Mouse (Mus musculus) G1E-ER4 (cell line): ENCODE measurements around the gene Dnaja2. TPM values are rescaled to one million over a fixed set of nuclear protein-coding genes. Genes with fewer than 3 reads are reported as not detected.

Source experiments
- GATA1 ChIP-seq: IDR thresholded peaks from one replicate; pipeline ENCODE4 v1.8.0; 2012; ENCODE audit warnings: low read length, inconsistent platforms
- polyA plus RNA-seq: library from polyadenylated mRNA; stranded (reverse); fragments of >175 nt; gene quantifications from 2 replicates; pipeline ENCODE4 v1.2.3, GENCODE M21; 2012

Gene Dnaja2
- polyA plus RNA-seq = 101 and 164 TPM in 2 replicates

DNA sequence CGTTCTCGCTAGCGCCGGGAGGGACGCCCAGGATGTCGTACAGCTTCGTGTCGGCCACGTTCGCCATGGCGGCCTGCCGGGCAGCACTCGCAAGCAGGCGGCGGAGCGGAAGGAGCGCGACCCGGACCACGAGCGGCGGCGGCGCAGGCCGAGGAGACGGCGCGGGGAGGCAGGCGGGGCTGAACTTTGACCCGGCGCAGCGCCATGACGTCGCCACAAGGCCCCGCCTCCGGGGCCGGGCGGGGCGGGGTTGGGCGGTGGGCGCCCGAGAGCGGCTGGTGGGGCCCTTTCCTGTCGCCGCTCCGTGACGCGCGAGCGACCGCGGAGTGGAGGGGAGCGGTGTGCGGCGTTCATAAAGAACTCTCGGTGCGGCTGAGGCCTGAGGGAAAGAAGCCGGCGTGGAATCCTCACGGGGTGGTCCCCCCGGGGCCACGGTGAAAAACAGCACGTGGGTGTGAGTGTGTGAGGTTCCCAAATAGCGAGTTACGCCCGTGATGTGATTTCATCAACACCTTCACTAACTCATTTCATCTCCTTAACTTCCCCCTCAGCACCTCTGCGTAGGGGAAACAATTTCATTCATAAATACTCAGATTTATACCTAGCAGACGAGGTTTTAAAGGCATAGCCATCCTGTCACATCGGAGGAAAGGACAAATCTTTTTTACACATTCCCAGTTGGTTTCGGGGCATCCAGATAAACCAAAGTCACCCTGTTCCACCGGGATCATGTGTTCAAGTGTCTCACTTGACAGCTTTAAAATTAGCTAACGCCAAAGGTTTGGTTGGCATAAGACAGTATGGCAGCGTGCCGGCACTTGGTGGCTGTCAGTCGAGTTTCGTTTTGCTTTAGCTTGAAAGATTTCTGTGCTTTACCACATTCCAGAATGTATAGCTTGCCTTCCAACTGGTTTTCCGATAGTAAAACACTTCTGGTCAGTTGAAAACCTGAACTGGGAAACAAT lies at the start of gene Dnaja2:
Gene Dnaja2, minus strand, starts transcription at position 164 of the 965 bp plus-strand sequence.
- TF ChIP-seq GATA1 = no peak

DNA sequence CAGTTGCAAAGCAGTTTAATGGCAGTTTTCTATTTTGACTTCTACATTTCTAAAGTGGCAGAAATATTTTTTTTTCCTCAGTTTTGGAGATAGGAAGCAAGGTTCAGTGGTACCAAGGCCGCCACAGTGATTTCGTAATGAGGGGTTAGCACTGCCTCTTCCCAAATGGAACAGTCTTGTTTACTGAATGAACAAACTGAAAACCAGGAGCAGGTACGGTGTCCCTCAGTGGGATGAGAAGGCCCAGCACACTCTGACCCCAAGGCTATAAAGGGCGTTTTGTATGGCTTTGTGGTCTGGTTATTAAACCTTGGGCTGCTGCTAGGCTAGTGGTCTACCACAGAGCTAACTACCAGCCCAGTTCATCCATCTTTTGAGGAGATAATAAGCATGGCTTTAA lies 49.1 kb upstream of the Dnaja2 start:
- TF ChIP-seq GATA1 = no peak

DNA sequence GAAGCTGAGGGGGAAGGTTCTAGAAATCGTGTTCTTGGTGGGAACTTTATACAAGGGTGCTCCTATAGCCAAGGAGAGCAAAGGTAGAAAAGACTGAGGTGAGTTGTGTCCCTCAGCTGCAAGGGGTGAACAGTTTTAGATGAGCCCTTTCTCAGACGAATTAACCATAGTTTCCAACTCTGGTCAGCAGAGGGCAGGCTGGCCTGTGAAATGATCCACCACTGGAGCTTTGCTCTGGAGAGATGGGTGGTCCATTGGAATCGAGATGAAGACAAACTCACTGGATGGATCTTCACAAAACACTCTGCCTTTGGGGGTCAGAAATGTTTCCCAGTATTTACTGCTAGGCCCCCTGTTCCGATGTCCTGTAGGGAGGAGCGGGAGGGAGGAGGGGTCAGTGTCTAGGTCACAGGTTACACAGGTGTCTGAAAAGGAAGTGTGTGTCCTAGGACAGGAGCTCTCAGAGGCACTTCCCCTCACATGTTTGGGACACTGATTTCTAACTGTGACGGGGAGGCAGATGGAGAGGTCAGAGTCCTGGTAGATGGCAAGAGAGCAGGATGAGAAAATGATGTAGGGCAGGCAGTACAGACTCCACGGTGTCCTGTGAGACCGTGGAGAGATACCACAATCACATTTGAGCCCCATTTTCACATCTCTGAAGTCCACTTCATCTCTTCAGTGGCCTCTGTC lies 48.2 kb upstream of the Dnaja2 start:
- TF ChIP-seq GATA1 = no peak

DNA sequence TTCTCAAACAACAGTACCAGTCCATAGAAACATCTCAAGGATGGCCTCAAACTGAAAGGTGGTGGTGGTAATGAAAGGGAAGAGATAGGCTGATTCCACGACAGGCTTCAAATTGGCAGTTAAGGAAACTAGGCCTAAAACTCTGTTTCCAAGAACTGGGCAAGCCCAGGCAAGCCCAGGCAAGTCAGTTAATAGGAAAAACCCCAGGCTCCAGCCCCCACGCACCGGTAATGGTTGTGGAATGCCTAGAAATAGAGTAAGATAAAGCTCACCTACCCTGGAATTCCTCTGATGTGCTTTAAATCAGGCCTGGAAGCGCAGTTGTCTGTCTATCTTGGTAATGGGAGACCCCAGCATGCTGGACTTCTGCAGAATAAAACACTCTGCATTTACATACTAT lies 47.6 kb upstream of the Dnaja2 start:
- no peak for TF ChIP-seq GATA1

DNA sequence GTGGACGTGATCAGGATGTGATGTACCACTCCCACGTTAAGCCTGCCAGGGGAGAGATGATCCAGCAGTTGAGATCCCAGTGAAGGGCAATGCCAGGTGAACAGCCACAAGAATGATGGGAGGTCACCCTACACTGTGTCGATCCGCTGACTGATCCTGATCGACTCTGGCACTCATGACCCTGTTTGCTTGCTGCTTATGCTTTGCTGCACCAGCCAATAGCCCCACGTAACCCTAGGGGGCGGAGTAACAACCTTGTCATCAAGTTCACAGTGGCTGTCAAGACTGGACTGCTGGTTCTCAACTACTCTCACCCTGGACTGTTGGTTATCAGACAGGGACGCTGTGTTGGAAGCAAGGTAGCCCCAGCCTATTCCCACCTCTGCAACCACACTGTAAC lies 46.6 kb upstream of the Dnaja2 start:
- no peak for TF ChIP-seq GATA1

DNA sequence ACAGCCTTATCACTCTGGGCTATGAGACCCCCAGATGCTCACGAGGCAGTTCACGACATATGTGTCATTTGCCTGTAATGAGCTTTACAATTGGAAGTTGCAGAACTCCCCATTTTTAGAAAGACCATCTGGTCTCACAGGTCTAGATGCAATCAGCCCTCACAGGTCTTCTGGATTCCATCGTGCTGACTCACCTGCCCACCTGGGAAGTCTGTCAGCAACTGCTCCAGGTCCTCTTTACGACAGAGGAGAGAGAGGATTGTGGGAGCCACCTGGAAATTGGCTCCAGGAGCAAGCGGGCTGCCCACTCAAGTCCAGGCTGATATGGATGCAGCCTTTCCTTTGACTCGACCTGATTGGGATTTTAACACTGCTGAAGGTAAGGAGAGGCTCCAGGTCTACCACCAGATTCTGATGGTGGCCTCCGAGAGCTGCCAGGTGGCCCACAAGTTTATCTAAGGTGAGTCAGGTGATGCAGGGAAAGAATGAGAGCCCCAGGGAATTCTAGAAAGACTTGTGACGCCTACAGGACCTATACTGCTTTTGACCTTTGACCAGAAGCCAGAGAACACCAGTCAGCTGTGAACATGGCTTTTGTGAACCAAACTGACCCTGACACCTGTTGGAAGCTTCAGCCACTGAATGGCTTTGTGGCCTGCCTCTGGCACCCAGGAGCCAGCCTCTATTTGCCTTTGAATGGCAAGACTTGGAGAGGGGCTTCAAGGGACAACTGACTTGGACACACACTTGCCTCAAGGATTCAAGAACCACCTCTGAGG lies 42.5 kb upstream of the Dnaja2 start:
- no peak for TF ChIP-seq GATA1

DNA sequence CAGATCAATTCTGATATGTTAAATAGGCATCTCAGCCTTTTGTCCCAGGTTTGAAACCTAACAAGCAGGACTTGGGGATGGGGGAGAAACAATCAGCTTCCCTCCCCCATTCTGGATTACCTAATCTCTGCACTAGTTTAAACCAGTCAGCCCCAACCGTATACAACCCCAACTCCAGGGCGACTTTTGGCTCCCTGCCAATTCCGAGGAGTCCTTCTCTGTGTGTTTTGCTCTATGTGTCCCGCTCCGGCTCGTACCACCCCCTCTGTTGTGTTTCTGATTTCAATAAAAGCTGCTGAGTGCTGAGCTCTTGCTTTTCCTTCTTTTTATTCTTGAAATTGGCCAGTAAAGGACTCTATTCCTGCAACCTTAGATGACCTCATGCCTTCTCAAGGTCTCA lies 40.2 kb upstream of the Dnaja2 start:
- no peak for TF ChIP-seq GATA1

DNA sequence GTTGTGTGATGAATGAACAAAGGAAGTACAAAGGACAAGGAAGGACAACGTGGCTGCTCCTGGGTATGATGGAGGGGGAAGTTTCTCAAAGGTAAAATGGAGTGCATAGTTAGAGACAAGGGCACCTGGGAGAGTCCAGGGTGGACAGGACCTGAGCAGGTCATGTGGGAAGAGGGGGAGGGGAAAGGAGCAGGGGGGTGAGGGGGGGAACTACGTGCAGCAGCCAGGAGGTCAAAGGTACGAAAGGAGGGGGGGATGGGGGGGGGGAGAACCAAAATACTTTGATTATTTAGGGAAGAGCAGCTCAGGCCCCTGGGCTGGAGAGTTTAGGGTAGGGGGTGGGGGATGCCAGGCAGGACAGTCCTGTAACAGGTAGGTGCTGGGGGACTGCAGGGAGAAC lies 39.8 kb upstream of the Dnaja2 start:
- no peak for TF ChIP-seq GATA1

DNA sequence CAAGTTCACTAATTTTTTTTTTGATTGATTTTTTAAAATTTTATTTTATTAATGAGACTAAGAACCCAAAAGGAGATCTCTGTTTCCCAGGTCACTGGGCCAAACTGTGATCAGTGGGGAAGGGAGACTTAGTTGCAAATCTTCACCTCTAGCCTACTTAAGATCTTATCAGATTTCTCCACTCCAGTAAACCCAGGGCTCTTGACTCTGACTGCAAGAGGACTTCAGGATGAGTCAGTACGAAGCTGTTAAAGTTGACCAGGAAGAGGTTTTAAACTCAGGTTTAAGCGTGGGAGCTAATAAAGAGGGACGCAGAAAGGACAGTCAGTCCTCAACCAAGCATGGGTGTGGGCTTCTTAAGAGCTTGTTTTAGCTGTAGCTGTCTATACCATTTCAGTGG lies 38.2 kb upstream of the Dnaja2 start:
- no peak for TF ChIP-seq GATA1

DNA sequence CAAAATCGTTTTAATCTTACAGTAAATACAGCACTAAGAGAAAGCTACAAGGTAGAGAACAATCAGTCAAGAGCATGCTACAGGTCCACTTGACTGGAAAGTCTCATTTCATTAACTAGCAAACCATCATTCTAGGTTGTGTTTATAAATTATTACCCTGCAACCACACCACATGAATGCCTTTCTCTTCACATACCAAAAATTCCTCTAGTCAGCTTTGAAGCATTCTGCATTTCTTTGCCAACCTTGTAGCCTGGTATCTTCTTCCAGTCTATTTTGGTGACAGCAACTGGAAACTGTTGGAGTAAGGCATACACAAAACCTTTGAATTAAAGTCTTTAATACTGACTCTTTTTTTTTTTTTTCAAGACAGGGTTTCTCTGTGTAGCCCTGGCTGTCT lies 36.4 kb upstream of the Dnaja2 start:
- no peak for TF ChIP-seq GATA1

DNA sequence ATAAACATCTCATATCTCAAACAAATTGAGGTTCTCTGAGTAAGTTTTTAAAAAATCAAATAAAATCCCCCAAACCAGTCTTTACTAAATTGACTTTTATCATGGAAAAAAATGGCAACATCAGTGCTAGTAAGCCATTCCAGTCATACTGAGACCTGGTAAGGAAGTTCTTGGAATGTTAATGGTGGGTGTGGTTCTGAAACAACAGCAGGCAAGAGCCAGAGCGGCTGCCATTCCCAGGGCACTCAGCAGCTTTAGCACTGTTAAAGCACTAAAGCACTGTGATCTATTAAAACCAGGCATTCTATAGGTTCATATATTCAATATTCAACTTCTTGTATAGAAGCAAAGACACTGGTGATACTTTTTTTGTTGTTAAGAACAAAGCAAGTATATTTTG lies 35.1 kb upstream of the Dnaja2 start:
- TF ChIP-seq GATA1 = no peak

DNA sequence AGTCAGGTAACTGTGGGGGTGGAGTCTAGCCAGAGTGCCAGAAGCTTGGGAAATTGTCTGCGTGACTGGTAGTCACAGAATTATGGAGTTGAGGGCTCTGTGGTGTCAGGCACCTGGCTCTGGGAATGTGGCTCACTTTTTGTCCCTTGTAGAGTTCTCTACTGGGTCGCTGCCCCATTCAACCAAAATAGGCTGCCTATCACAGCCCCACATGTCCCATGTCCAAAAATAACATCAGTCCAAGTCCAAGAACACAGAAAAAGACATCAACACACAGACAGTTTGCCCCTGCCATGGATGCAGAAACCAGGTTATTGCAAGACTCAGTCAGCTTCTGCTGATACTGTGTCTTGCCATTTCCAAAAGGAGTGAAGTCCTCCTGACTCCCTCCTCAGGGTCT lies 33.5 kb upstream of the Dnaja2 start:
- no peak for TF ChIP-seq GATA1

DNA sequence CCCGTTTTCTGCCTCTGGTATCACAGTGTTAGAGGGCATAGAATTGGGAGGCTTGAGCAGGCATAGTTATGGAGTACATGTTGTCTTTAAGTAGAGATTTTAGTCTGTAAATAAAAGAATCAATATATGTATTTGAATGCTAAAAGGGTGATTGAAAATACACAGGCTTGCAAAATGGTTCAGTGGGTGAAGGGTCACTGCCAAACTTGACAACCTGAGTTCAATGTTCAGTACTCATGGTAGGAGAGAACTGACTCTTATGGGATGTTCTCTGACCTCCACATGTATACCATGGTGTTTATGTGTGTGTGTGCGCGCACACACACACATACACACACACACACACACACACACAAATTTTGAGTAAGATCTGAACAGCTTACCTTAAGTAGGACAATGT lies 22.5 kb upstream of the Dnaja2 start:
- TF ChIP-seq GATA1 = no peak

DNA sequence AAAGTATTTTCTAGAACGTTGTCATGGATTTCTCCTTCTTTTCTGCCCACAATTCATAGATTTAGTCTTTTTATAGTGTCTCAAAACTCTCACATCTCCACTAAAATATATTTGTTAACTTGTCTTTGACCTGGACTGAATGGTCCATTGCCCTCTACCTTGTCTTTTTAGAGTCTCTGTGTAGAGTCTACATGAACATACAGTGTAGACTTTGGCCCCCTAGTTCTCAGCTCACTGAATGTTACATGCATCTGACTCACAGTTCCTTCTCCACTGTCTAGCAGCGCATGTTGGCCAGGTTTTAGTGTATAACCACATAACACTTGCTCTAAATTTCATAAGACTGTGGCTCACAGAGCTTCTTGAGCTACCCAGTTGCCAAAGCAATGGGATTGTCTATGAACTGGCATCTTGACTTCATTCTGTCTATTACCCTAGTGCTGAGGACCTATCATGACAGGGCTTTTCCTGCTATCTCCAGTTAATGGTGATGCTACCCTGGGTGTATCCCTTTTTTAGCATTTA lies 18.9 kb upstream of the Dnaja2 start:
- TF ChIP-seq GATA1 = no peak

DNA sequence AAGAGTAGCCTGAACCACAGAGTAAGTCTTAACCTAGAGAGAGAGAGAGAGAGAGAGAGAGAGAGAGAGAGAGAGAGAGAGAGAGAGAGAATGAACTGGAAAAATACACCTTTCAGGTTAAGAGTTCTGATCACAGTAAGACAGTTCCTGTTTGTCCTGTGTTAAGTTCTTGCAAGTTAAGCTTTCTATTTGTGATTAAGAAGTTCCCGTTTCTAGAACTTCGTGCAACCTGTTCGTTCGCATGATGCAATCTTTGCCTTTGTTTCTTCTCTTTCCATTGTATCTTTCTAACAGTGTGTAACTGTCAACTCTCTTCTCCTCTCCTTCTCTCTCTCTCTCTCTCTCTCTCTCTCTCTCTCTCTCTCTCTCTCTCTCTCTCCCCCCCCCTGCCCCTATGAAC lies 15.3 kb upstream of the Dnaja2 start:
- TF ChIP-seq GATA1 = no peak

DNA sequence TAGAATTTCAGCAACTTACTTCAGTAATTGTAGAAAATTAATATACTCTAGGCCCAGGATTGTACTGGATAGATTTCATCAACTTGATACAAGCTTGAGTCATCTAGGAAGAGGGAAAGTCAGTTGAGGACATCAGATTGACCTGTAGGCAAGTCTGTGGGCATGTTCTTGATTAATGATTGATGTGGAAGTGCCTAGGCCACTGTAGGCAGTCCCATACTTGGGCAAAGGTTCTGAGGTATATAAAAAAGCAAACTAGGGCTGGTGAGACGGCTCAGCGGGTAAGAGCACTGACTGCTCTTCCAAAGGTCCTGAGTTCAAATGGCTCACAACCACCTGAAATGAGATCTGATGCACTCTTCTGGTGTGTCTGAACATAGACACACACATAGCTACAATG lies 12.7 kb upstream of the Dnaja2 start:
- no peak for TF ChIP-seq GATA1

DNA sequence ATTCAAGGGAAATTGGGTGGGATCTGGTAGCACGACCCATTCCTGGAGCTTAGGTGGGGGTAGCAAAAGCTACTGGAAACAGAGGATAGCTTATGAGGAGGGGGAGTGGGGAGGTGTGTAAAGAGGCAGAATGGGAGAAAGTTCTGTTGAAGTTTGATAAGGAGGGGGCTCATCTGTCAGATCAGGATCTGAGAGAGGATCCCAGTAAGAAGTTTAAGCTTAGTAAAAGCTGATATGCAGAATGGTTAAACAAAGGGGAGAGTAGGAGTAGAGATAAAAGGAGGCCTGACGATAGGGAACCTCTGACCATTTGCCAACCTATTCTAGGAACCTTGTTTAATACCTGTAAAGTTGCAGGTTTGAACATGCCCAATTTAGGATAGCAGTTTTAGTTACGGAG lies 10.0 kb upstream of the Dnaja2 start:
- no peak for TF ChIP-seq GATA1
